Mouse (Mus musculus): ENCODE data around the gene Lrriq4. TPM values are rescaled to one million over a fixed set of nuclear protein-coding genes. Genes with fewer than 3 reads are reported as not detected.
"Not testable (repeated sequence)": the region's sequence is repeated elsewhere in the genome, so short reads cannot be mapped to it uniquely, and the experiment has no call there.

The Lrriq4 gene
- polyA plus RNA-seq, 1 experiment from 2014 or later, result not detected

GRCm38 (mm10) chr3:30697891-30698290, 53.6 kb downstream of the Lrriq4 start:
- H3K27me3 ChIP-seq (replicated peaks; ENCODE audit: control insufficient read depth, insufficient read depth, low read length), result no peaks in the 10 kb centered on the region
- WGBS, result 71% methylated on average over 4 of the region's 4 CpGs
- no peak overlapping the region for H3K4me3 ChIP-seq (replicated peaks; ENCODE audit: low read length)
- H3K36me3 ChIP-seq (ENCODE audit: control insufficient read depth, insufficient read depth), result no peaks in the 10 kb centered on the region
- H3K9me3 ChIP-seq (ENCODE audit: control insufficient read depth, low read length), result no peaks in the 10 kb centered on the region
- H3K4me1 ChIP-seq (replicated peaks; ENCODE audit: control insufficient read depth, insufficient read depth, low read length), result no peaks in the 10 kb centered on the region
- no peak overlapping the region for H3K4me2 ChIP-seq (ENCODE audit: low read length)
- no peak for ATAC-seq
- H3K27ac ChIP-seq (ENCODE audit: low read length), result no peak overlapping the region
- H3K9ac ChIP-seq (replicated peaks; ENCODE audit: low read depth, low read length), result no peak overlapping the region

GRCm38 (mm10) chr3:30699711-30700505, 55.6 kb downstream of the Lrriq4 start, which contains the start of gene Lrrc31:
Gene Lrrc31 (minus strand): TSS chr3:30699843.
- WGBS, result 77% methylated on average over 6 of the region's 6 CpGs
- not testable (repeated sequence) for H3K27me3 ChIP-seq (replicated peaks; ENCODE audit: control insufficient read depth, insufficient read depth, low read length)

GRCm38 (mm10) chr3:30705977-30706376, 61.7 kb downstream of the Lrriq4 start:
- no peak overlapping the region for H3K4me3 ChIP-seq (replicated peaks; ENCODE audit: low read length)
- WGBS, result 90% methylated on average over 3 of the region's 3 CpGs
- no peak for ATAC-seq
- no peaks in the 10 kb centered on the region for H3K4me1 ChIP-seq (replicated peaks; ENCODE audit: control insufficient read depth, insufficient read depth, low read length)
- H3K27me3 ChIP-seq (replicated peaks; ENCODE audit: control insufficient read depth, insufficient read depth, low read length), result no peaks in the 10 kb centered on the region
- no peaks in the 10 kb centered on the region for H3K9me3 ChIP-seq (ENCODE audit: control insufficient read depth, low read length)
- H3K9ac ChIP-seq (replicated peaks; ENCODE audit: low read depth, low read length), result no peak overlapping the region
- H3K27ac ChIP-seq (ENCODE audit: low read length), result no peak overlapping the region
- no peak overlapping the region for H3K4me2 ChIP-seq (ENCODE audit: low read length)
- no peaks in the 10 kb centered on the region for H3K36me3 ChIP-seq (ENCODE audit: control insufficient read depth, insufficient read depth)

More at GRCm38 (mm10) chr3:30699711-30700505, 55.6 kb downstream of the Lrriq4 start, which contains the start of gene Lrrc31:
- not testable (repeated sequence) for H3K9me3 ChIP-seq (ENCODE audit: control insufficient read depth, low read length); H3K9ac ChIP-seq (replicated peaks; ENCODE audit: low read depth, low read length); H3K4me2 ChIP-seq (ENCODE audit: low read length); H3K4me3 ChIP-seq (replicated peaks; ENCODE audit: low read length); H3K36me3 ChIP-seq (ENCODE audit: control insufficient read depth, insufficient read depth); H3K27ac ChIP-seq (ENCODE audit: low read length); H3K4me1 ChIP-seq (replicated peaks; ENCODE audit: control insufficient read depth, insufficient read depth, low read length); ATAC-seq

GRCm38 (mm10) chr3:30706614-30707276, 62.4 kb downstream of the Lrriq4 start:
- Histone ChIP-seq H3K4me1 (replicated peaks; ENCODE audit: control insufficient read depth, insufficient read depth, low read length) (no peaks in the 10 kb centered on the region), H3K27ac (ENCODE audit: low read length) (no peak overlapping the region), H3K9me3 (ENCODE audit: control insufficient read depth, low read length) (no peaks in the 10 kb centered on the region), H3K4me3 (replicated peaks; ENCODE audit: low read length) (no peak overlapping the region), H3K4me2 (ENCODE audit: low read length) (no peak overlapping the region), H3K27me3 (replicated peaks; ENCODE audit: control insufficient read depth, insufficient read depth, low read length) (no peaks in the 10 kb centered on the region), H3K9ac (replicated peaks; ENCODE audit: low read depth, low read length) (no peak overlapping the region), H3K36me3 (ENCODE audit: control insufficient read depth, insufficient read depth) (no peaks in the 10 kb centered on the region)
- WGBS, result 86% methylated on average over 4 of the region's 4 CpGs
- no peak for ATAC-seq

GRCm38 (mm10) chr3:30710191-30710590, 65.9 kb downstream of the Lrriq4 start:
- Histone ChIP-seq H3K4me1 (replicated peaks; ENCODE audit: control insufficient read depth, insufficient read depth, low read length) (no peaks in the 10 kb centered on the region), H3K27me3 (replicated peaks; ENCODE audit: control insufficient read depth, insufficient read depth, low read length) (no peaks in the 10 kb centered on the region), H3K4me2 (ENCODE audit: low read length) (no peak overlapping the region), H3K27ac (ENCODE audit: low read length) (no peak overlapping the region), H3K36me3 (ENCODE audit: control insufficient read depth, insufficient read depth) (no peaks in the 10 kb centered on the region), H3K9ac (replicated peaks; ENCODE audit: low read depth, low read length) (no peak overlapping the region), H3K4me3 (replicated peaks; ENCODE audit: low read length) (no peak overlapping the region), H3K9me3 (ENCODE audit: control insufficient read depth, low read length) (no peaks in the 10 kb centered on the region)
- ATAC-seq, result no peak
- 85% methylated on average over 6 of the region's 6 CpGs for WGBS

GRCm38 (mm10) chr3:30713334-30713733, 69.0 kb downstream of the Lrriq4 start:
- no peak for ATAC-seq
- no peak overlapping the region for H3K4me3 ChIP-seq (replicated peaks; ENCODE audit: low read length)
- H3K4me1 ChIP-seq (replicated peaks; ENCODE audit: control insufficient read depth, insufficient read depth, low read length), result no peaks in the 10 kb centered on the region
- H3K4me2 ChIP-seq (ENCODE audit: low read length), result no peak overlapping the region
- no peaks in the 10 kb centered on the region for H3K9me3 ChIP-seq (ENCODE audit: control insufficient read depth, low read length)
- H3K9ac ChIP-seq (replicated peaks; ENCODE audit: low read depth, low read length), result no peak overlapping the region
- WGBS, result 93% methylated on average over 1 of the region's 1 CpGs
- no peak overlapping the region for H3K27ac ChIP-seq (ENCODE audit: low read length)
- H3K36me3 ChIP-seq (ENCODE audit: control insufficient read depth, insufficient read depth), result no peaks in the 10 kb centered on the region
- H3K27me3 ChIP-seq (replicated peaks; ENCODE audit: control insufficient read depth, insufficient read depth, low read length), result no peaks in the 10 kb centered on the region

GRCm38 (mm10) chr3:30718649-30719048, 74.3 kb downstream of the Lrriq4 start:
- no peak for ATAC-seq
- H3K36me3 ChIP-seq (ENCODE audit: control insufficient read depth, insufficient read depth), result no peaks in the 10 kb centered on the region
- no peaks in the 10 kb centered on the region for H3K27me3 ChIP-seq (replicated peaks; ENCODE audit: control insufficient read depth, insufficient read depth, low read length)
- H3K4me2 ChIP-seq (ENCODE audit: low read length), result no peak overlapping the region
- WGBS, result 93% methylated on average over 3 of the region's 3 CpGs
- H3K9ac ChIP-seq (replicated peaks; ENCODE audit: low read depth, low read length), result no peak overlapping the region
- H3K27ac ChIP-seq (ENCODE audit: low read length), result no peak overlapping the region
- no peaks in the 10 kb centered on the region for H3K4me1 ChIP-seq (replicated peaks; ENCODE audit: control insufficient read depth, insufficient read depth, low read length)
- H3K9me3 ChIP-seq (ENCODE audit: control insufficient read depth, low read length), result no peaks in the 10 kb centered on the region
- no peak overlapping the region for H3K4me3 ChIP-seq (replicated peaks; ENCODE audit: low read length)

Other genes with a start within 250 kb of the Lrriq4 start
- 2.1 and 2.8 TPM in 2 replicates for gene Mecom, start 96.5 kb upstream of the Lrriq4 start, polyA plus RNA-seq (2015; fragmentation: Nextera tagmentation; extraction: Ambion mirVana)
- gene Actrt3, start 44.6 kb upstream of the Lrriq4 start, polyA plus RNA-seq (2015; fragmentation: Nextera tagmentation; extraction: Ambion mirVana), result 0.20 and 0.38 TPM in 2 replicates
- gene Mynn, start 42.4 kb upstream of the Lrriq4 start, polyA plus RNA-seq (2015; fragmentation: Nextera tagmentation; extraction: Ambion mirVana), result 39.9 and 41.8 TPM in 2 replicates
- gene Lrrc34, start 3.4 kb downstream of the Lrriq4 start, polyA plus RNA-seq (2015; fragmentation: Nextera tagmentation; extraction: Ambion mirVana), result 0.83 and 0.86 TPM in 2 replicates
- gene Lrrc31, start 55.3 kb downstream of the Lrriq4 start, polyA plus RNA-seq (2015; fragmentation: Nextera tagmentation; extraction: Ambion mirVana), result not detected in 2 replicates
- not detected in 2 replicates for gene Samd7, start 101.8 kb downstream of the Lrriq4 start, polyA plus RNA-seq (2015; fragmentation: Nextera tagmentation; extraction: Ambion mirVana)
- gene Sec62, start 148.4 kb downstream of the Lrriq4 start, polyA plus RNA-seq (2015; fragmentation: Nextera tagmentation; extraction: Ambion mirVana), result 65.3 and 73.4 TPM in 2 replicates
- gene Gpr160, start 211.4 kb downstream of the Lrriq4 start, polyA plus RNA-seq (2015; fragmentation: Nextera tagmentation; extraction: Ambion mirVana), result 0.65 and 1.3 TPM in 2 replicates